Mouse (Mus musculus): ENCODE measurements around the gene Aff1. TPM values are rescaled to one million over a fixed set of nuclear protein-coding genes. Genes with fewer than 3 reads are reported as not detected.

Aff1 gene
- polyA plus RNA-seq, 1 experiment from 2014 or later: 4.7 TPM

- H3K4me1 ChIP-seq (ENCODE audit: insufficient read depth): peaks cover 66% of the 10 kb centered on the region
- TF ChIP-seq CTCF (IDR thresholded peaks at IDR 0.05; ENCODE audit: low read depth) (no peak), EP300 (IDR thresholded peaks at IDR 0.05; ENCODE audit: low read depth) (peak; percentile 35)
These were observed 67.6 kb downstream of the Aff1 start for GRCm38 (mm10) chr5:103759489-103760424.

GRCm38 (mm10) chr5:103760425-103761131 is 68.4 kb downstream of the Aff1 start:
- peak overlapping the region; percentile 96 for H3K27ac ChIP-seq (ENCODE audit: low read depth)
- peak; percentile 69 for DNase-seq
- H3K4me2 ChIP-seq (ENCODE audit: low read depth, low read length): peak overlapping the region; percentile 74
- TF ChIP-seq CTCF (IDR thresholded peaks at IDR 0.05; ENCODE audit: low read depth) (no peak), EP300 (IDR thresholded peaks at IDR 0.05; ENCODE audit: low read depth) (peak; percentile 43; the same call in 1 of the 2 replicates)
- no peaks in the 10 kb centered on the region for H3K27me3 ChIP-seq (ENCODE audit: insufficient read depth, low read length)
- 2% methylated on average over 20 of the region's 20 CpGs for WGBS (ENCODE audit: insufficient replicate concordance)
- H3K9me3 ChIP-seq (ENCODE audit: low read length): no peaks in the 10 kb centered on the region
- peak overlapping the region; percentile 50 for H3K4me3 ChIP-seq (ENCODE audit: low read depth, low read length)
- H3K9ac ChIP-seq (replicated peaks): peak overlapping the region; percentile 68
- H3K4me1 ChIP-seq (ENCODE audit: insufficient read depth): peaks cover 66% of the 10 kb centered on the region
- no peaks in the 10 kb centered on the region; the same call in 1 of the 2 replicates for H3K36me3 ChIP-seq (replicated peaks; ENCODE audit: insufficient read depth, low read length)
- ATAC-seq: peak; percentile 68

More at GRCm38 (mm10) chr5:103759489-103760424, 67.6 kb downstream of the Aff1 start:
- ATAC-seq (peak; percentile 87), DNase-seq (peak; percentile 78)
- Histone ChIP-seq H3K27me3 (ENCODE audit: insufficient read depth, low read length) (no peaks in the 10 kb centered on the region), H3K9ac (replicated peaks) (peak overlapping the region; percentile 68), H3K4me2 (ENCODE audit: low read depth, low read length) (peak overlapping the region; percentile 74), H3K9me3 (ENCODE audit: low read length) (no peaks in the 10 kb centered on the region), H3K27ac (ENCODE audit: low read depth) (peak overlapping the region; percentile 96), H3K36me3 (replicated peaks; ENCODE audit: insufficient read depth, low read length) (no peaks in the 10 kb centered on the region; the same call in 1 of the 2 replicates), H3K4me3 (ENCODE audit: low read depth, low read length) (peak overlapping the region; percentile 50)
- 16% methylated on average over 14 of the region's 14 CpGs for WGBS (ENCODE audit: insufficient replicate concordance)

- WGBS (ENCODE audit: insufficient replicate concordance): 46% methylated on average over 7 of the region's 7 CpGs
- Histone ChIP-seq H3K4me3 (ENCODE audit: low read depth, low read length) (0 out of 2 replicates have a peak overlapping the region, but pooled peaks have one; percentile 3), H3K4me1 (ENCODE audit: insufficient read depth) (peaks cover 66% of the 10 kb centered on the region), H3K9me3 (ENCODE audit: low read length) (no peaks in the 10 kb centered on the region), H3K4me2 (ENCODE audit: low read depth, low read length) (peak overlapping the region; percentile 74), H3K36me3 (replicated peaks; ENCODE audit: insufficient read depth, low read length) (peaks cover 6% of the 10 kb centered on the region), H3K27me3 (ENCODE audit: insufficient read depth, low read length) (no peaks in the 10 kb centered on the region), H3K27ac (ENCODE audit: low read depth) (peak overlapping the region; percentile 96), H3K9ac (replicated peaks) (0 out of 2 replicates have a peak overlapping the region, but pooled peaks have one; percentile 36)
- no peak for DNase-seq
- TF ChIP-seq EP300 (IDR thresholded peaks at IDR 0.05; ENCODE audit: low read depth) (no peak), CTCF (IDR thresholded peaks at IDR 0.05; ENCODE audit: low read depth) (no peak)
- ATAC-seq: no peak
These were observed 69.6 kb downstream of the Aff1 start for GRCm38 (mm10) chr5:103761754-103762153.

- H3K4me2 ChIP-seq (ENCODE audit: low read depth, low read length): peak overlapping the region; percentile 74
- H3K4me3 ChIP-seq (ENCODE audit: low read depth, low read length): peak overlapping the region; percentile 26
These were observed 70.7 kb downstream of the Aff1 start for GRCm38 (mm10) chr5:103762850-103763254.

GRCm38 (mm10) chr5:103765356-103765755 is 73.2 kb downstream of the Aff1 start:
- Histone ChIP-seq H3K4me3 (ENCODE audit: low read depth, low read length) (no peak overlapping the region), H3K27me3 (ENCODE audit: insufficient read depth, low read length) (no peaks in the 10 kb centered on the region), H3K9me3 (ENCODE audit: low read length) (no peaks in the 10 kb centered on the region), H3K4me1 (ENCODE audit: insufficient read depth) (peaks cover 63% of the 10 kb centered on the region), H3K4me2 (ENCODE audit: low read depth, low read length) (no peak overlapping the region), H3K9ac (replicated peaks) (no peak overlapping the region), H3K27ac (ENCODE audit: low read depth) (no peak overlapping the region), H3K36me3 (replicated peaks; ENCODE audit: insufficient read depth, low read length) (peaks cover 6% of the 10 kb centered on the region)
- no peak for ATAC-seq
- TF ChIP-seq CTCF (IDR thresholded peaks at IDR 0.05; ENCODE audit: low read depth) (no peak), EP300 (IDR thresholded peaks at IDR 0.05; ENCODE audit: low read depth) (no peak)
- 76% methylated on average over 4 of the region's 4 CpGs for WGBS (ENCODE audit: insufficient replicate concordance)
- DNase-seq: no peak

More at GRCm38 (mm10) chr5:103762850-103763254, 70.7 kb downstream of the Aff1 start:
- peak overlapping the region; percentile 96 for H3K27ac ChIP-seq (ENCODE audit: low read depth)
- H3K9me3 ChIP-seq (ENCODE audit: low read length): no peaks in the 10 kb centered on the region
- no peak for ATAC-seq
- peaks cover 65% of the 10 kb centered on the region for H3K4me1 ChIP-seq (ENCODE audit: insufficient read depth)
- H3K27me3 ChIP-seq (ENCODE audit: insufficient read depth, low read length): no peaks in the 10 kb centered on the region
- DNase-seq: peak; percentile 38
- peaks cover 6% of the 10 kb centered on the region for H3K36me3 ChIP-seq (replicated peaks; ENCODE audit: insufficient read depth, low read length)
- no peak for TF ChIP-seq EP300 (IDR thresholded peaks at IDR 0.05; ENCODE audit: low read depth)
- no peak for TF ChIP-seq CTCF (IDR thresholded peaks at IDR 0.05; ENCODE audit: low read depth)
- H3K9ac ChIP-seq (replicated peaks): peak overlapping the region; percentile 43
- 11% methylated on average over 4 of the region's 4 CpGs for WGBS (ENCODE audit: insufficient replicate concordance)
